In genomic region chr19:15057801-15058200, GRCm38 (mm10) we compare ENCODE assay signal across 16 mouse cellular contexts.
"Had no signal": no experiment of that assay in that cellular context is flagged by ENCODE, and none has a peak within 500 bp of the region (broad histone marks: within the 10 kb centered on the region; RNA-seq: fewer than 3 reads in every experiment).

No protein-coding gene starts in this region.

- H3K4me3 ChIP-seq: lung, embryonic 15.5 days; megakaryocyte, embryonic 14.5 days; midbrain, embryonic 13.5 days; midbrain, embryonic 15.5 days; neural tube, embryonic 12.5 days had no signal

- H3K4me2 ChIP-seq: lung, embryonic 15.5 days; midbrain, embryonic 11.5 days; midbrain, embryonic 13.5 days; midbrain, embryonic 15.5 days; neural tube, embryonic 12.5 days had no signal

- H3K4me1 ChIP-seq: lung, embryonic 15.5 days; megakaryocyte, embryonic 14.5 days had no signal

- H3K36me3 ChIP-seq: lung, embryonic 15.5 days; midbrain, embryonic 13.5 days; midbrain, embryonic 15.5 days; neural tube, embryonic 12.5 days had no signal

- H3K27me3 ChIP-seq: lung, embryonic 15.5 days; megakaryocyte, embryonic 14.5 days; midbrain, embryonic 13.5 days; midbrain, embryonic 15.5 days; neural tube, embryonic 12.5 days had no signal

- H3K9ac ChIP-seq: liver, postnatal 0 days; lung, embryonic 15.5 days; midbrain, embryonic 13.5 days; midbrain, embryonic 15.5 days; neural tube, embryonic 12.5 days had no signal

- ATAC-seq: liver, postnatal 0 days; lung, postnatal 0 days; midbrain, embryonic 13.5 days; midbrain, embryonic 15.5 days had no signal

- DNase-seq: liver, postnatal 0 days; lung, adult 2 months; lung, postnatal 14 days; lung, postnatal 36 days; right cerebral cortex, postnatal 14 days; thymus, adult 18-20 months; thymus, postnatal 14 days; thymus, postnatal 36 days had no signal

- H3K27ac ChIP-seq: lung, embryonic 15.5 days; macrophage; midbrain, embryonic 13.5 days; midbrain, embryonic 15.5 days; neural tube, embryonic 12.5 days had no signal

- H3K9me3 ChIP-seq: lung, embryonic 15.5 days; megakaryocyte, embryonic 14.5 days; midbrain, embryonic 13.5 days; midbrain, embryonic 15.5 days; neural tube, embryonic 12.5 days had no signal
